Mouse (Mus musculus) NIH3T3 (cell line): ENCODE data around the gene Tcf3.

Experiments used
- DNase-seq: peaks from one replicate; pipeline ENCODE4 v3.0.0-alpha.2; 2012; ENCODE audit warnings: low read depth

The Tcf3 gene

GRCm38 (mm10) chr10:80406684-80407501, 26.6 kb downstream of the Tcf3 start, which contains the start of gene Uqcr11:
TSS of gene Uqcr11 (minus strand) at chr10:80406830.
- DNase-seq = peak; percentile 97

DNA sequence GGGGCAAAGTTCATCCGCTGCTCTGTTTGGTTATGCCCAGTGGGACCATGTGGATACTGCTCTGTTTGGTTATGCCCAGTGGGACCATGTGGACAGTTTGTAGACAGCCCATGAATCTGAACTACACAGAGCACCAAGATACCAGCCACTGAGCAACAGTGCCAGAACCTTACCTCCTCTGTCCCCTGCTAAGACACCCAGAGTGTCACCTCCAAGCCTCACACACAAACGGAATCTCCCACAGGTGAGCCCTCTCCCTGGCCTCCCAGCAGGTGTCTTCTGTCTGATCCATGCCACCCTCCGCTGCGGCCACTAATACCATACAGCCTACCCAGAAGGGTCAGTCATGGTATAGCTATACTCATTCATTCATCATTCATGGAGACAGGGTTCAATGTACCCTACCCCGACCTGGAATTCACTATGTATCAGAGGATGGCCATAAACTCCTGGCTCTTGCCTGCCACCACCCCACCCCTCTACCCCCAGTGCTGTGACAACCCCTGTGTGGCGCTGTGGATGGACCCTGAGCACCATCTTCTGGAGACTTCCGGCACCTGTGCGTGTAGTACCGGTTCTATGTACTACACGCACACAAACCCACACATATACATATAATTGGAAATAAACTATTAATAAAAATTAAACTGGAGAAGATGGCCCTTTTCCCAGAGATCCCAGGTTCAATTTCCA, 27.8 kb downstream of the Tcf3 start:
- peak; percentile 21 for DNase-seq

GRCm38 (mm10) chr10:80403044-80403692, 30.3 kb downstream of the Tcf3 start:
- DNase-seq = peak; percentile 63

- DNase-seq = no peak
These were observed 32.7 kb downstream of the Tcf3 start for GRCm38 (mm10) chr10:80400704-80401161.

- DNase-seq = no peak
These were observed 33.3 kb downstream of the Tcf3 start for GRCm38 (mm10) chr10:80399973-80400703.

DNA sequence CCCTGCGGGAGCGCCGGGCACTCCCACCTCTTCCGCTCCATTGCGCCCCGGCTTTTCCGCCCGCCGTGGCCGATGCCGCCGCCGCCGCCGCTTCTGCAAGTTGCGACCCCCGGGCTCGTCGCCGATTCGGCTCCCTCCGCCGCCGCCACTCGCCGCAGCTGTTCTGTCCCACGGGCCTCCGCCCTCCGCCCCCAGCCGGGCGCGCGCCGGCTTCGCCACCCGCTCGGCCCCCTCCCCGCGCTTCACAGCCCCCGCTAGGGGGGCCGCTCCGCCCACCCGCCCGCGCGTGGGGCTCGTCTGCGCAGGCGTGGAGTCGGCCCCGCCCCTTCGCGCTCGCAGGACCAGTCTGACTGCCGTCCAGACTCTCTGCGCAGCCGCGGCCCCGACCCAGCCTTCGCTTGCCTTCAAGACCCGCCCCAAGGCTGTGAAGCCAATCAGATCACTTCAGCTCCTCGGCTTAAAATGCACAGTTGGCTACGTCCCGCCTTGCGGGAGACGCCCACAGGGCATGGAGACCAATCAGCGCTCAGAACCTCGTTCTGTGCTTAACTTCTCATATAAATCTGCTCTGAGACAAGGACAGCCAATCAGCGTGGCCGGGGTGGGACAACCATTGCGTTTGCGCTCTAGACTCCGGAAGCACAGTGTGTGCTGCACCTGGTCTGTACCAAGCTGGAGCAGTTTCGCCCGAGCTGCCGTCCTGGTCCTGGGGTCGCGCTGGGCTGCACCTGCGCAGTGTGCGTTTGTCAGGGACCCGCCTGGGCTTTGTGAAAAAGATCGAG, 34.1 kb downstream of the Tcf3 start, which contains the start of gene Mbd3:
Mbd3 (minus strand) TSS at position 360 of the 782 bp plus-strand sequence.
- peak; percentile 100 for DNase-seq

GRCm38 (mm10) chr10:80398719-80399190, 34.7 kb downstream of the Tcf3 start:
- DNase-seq = peak; percentile 100

GRCm38 (mm10) chr10:80398174-80398535, 35.3 kb downstream of the Tcf3 start:
- DNase-seq = peak; percentile 60

GRCm38 (mm10) chr10:80397524-80398173, 35.8 kb downstream of the Tcf3 start:
- no peak for DNase-seq

DNA sequence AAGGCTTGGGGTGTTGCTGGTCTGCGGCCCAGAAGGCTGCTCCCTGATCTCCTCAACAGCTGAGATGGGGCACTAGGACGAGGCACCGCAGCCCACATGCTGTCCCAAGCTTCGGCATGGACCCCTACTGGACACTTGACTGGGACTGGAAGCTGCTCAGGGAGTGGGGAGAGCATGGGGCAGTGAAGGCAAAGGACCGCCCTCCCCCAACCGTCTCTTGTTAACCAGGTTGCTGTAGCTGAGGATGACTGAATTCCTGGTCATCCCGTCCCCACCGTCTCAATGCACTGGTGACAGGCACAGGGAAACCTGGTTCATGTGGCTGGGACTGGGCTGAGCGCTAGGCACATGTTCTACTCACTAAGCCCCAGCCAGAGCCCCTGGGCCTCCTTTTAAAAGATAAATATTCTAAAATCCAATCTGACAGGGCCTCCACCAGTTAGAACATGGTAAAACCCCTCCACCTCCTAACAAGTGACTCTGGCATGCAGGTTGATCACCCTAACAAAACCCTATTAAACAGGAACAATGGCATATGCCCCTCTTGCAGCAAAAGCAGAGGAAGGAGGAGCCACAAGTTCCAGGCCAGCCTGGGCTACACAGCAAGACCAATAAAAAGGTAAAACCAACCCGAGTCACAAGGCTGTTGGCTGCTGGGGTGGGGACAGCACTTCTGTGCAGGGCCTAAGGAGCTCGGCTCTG, 36.5 kb downstream of the Tcf3 start:
- DNase-seq = no peak

GRCm38 (mm10) chr10:80395025-80395627, 38.3 kb downstream of the Tcf3 start:
- no peak for DNase-seq

GRCm38 (mm10) chr10:80392687-80393086, 40.8 kb downstream of the Tcf3 start:
- no peak for DNase-seq

DNA sequence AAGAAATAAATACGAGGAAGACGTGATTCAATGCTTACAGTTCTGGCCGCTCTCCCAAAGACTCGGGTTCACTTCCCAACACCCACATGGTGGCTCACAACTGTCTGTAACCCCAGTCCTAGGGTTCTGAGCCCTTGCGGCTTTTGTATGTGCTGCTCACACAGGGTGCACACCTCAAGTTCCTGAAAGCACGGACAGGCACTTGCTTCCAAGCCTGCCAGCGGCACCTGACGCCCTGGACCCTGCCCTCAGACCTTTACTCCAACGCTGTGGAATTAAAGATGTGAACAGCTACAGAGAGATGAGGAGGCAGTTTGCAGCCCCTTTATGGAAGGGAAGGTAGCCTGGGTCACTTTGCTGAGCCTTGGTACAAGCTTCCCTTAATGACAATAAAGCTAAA, 42.8 kb downstream of the Tcf3 start:
- peak; percentile 58 for DNase-seq

DNA sequence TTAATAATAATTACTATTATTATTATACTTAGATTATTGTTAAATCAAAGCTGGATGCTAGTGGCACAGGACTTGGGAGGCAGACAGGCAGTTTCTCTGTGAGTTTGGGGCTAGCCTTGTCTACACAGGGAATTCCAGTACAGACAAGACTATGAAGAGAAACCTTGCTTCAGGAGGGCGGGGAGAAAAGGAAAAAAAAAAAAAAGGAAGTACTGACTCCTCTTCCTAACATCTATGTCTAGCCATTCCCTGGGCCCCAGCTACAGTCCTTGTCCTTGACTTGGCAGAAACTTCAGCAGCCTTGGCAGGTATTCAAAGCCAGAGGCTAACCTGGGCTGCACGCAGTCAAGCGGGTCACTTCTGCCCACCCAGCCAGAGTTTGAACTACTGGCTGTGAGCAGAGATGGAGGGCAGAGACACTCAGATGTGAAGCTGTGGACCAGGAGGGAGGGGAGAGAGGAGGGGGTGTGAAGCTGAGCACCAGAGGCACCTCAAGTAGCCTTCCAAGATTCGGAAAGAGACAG, 44.2 kb downstream of the Tcf3 start:
- no peak for DNase-seq

DNA sequence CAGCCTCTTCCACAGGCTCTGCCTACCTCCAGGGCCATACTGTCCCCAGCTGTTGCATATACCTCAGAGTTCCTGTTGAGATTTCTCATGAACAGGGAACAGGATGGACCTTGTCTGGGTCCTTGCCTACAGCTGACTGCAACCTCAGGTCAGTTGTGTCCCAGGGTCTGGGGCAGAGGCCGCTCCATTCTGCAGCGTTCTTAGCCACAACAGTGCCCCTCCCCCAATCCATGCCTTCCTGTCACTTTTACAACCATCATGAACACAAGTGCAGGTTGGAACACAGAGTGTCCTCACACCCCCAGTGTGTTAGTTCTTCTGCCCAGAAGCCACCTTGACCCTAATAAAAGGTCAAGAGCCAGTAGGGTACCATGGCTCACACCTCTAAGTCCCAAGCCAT, 44.7 kb downstream of the Tcf3 start:
- DNase-seq = no peak

- peak; percentile 97 for DNase-seq
These were observed 45.9 kb downstream of the Tcf3 start, which contains the start of gene Mex3d for GRCm38 (mm10) chr10:80387522-80387959. TSS of gene Mex3d (minus strand) at chr10:80387659.

DNA sequence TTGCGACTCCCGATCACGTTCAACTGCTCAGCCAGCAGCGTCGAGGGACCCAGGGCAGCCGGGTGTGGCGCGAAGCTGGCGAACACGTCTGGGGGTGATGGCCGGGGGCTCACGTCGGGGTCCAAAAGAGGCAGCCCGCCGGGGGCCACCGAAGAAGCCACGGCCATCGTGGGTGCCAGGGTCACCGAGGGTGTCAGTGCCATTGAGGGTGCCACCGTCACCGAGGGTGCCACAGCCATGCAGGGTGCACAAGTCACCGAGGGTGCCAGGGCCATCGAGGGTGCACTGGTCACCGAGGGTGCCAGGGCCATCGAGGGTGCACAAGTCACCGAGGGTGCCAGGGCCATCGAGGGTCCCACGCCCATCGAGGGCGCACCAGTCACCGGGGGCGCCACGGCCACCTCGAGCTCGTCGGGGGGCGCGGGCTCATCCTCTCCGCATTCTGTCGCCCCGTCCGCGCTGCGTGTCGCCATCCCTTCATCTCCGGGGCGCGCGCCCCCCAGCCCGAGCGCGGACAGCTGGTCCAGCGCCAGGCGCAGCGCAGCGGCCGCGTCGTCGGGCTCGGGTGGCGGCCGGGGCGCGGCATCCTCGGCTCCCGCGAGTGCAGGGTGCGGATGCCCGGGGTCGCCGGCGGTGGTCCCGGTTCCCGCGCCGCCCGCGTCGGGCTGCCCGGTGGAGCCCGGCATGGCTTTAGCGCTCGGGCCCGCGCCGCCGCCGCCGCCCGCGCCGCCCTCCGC, 46.5 kb downstream of the Tcf3 start:
- peak; percentile 41 for DNase-seq
